ENCODE assay signal across 9 mouse cellular contexts in the genomic region with DNA sequence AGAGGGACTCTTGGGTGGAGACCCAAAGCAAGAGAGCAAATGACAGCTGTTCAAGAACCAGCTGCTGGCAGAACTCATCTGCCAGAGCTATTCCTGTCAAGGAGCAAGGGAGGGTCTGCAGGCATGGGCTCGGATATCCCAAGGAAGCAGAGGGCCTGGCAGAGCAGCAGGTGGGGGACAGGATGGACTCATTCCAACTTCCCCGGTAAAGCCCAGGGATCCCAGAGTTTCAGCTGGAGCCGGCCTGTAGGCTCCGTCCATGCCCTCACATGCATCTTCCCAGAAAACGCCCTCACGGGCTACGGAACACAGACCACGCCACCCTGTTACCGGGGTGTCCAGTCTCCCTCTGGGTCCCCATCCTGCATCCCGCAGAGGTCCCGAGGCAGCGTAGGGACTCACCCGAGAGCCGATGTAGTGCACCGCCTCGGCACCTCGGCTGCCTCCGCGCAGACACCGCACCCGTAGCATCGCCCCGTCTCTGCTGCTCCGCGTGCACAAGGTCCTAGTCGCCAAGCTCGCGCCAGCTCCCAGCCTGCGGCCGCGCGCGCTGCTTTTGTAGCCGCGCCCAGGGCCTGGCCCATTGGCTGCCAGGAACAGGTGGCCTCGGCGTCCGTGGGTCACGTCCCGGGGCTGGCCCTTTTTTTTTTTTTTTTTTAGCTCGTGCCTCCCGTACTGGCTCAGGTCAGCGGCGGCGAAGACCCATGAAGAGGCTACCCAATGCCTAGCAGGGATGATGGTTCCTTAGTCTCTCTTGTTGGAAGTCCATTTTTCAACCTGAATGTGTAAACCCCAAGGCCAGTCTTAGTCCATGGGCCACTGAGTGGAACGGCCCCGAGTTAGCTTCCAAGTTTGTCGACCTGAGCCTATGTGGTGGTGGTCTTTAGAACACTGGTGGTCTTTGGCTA. TPM values are rescaled to one million over a fixed set of nuclear protein-coding genes. Genes with fewer than 3 reads are reported as not detected.
DNase-seq lines count a peak whose midpoint lies in the region; ATAC-seq and TF ChIP-seq lines count a peak whose summit lies in the region.
"Had no signal": no experiment of that assay in that cellular context is flagged by ENCODE, and none has a peak within 500 bp of the region (broad histone marks: within the 10 kb centered on the region; RNA-seq: fewer than 3 reads in every experiment).

A gene (minus strand): TSS at position 558 of the 908 bp plus-strand sequence.

- H3ac ChIP-seq in C2C12 (ENCODE audit: control insufficient read depth, insufficient read length, low read depth) = peak within 1 kb of the TSS; percentile 92

- peak; percentile 21; the same call in 1 of the 2 replicates for TF ChIP-seq POLR2A in liver, adult 2 months (IDR thresholded peaks at IDR 0.05; ENCODE audit: extremely low read depth, insufficient read depth, low read length)

- TF ChIP-seq CTCF in C2C12 (IDR thresholded peaks at IDR 0.05; ENCODE audit: control insufficient read depth, insufficient read depth, insufficient read length) = no peak
- TF ChIP-seq CTCF in liver, adult 2 months (IDR thresholded peaks at IDR 0.05; ENCODE audit: low read depth, low read length) = no peak
- no peak for TF ChIP-seq CTCF in midbrain, postnatal 0 days (IDR thresholded peaks at IDR 0.05)

- peak within 1 kb of the TSS; percentile 29 for H3K4me3 ChIP-seq in C2C12 (ENCODE audit: insufficient read depth, poor library complexity, severe bottlenecking)
- H3K4me3 ChIP-seq in brown adipose tissue, adult 24 weeks (ENCODE audit: insufficient read depth, low read depth, low read length) = peak within 1 kb of the TSS; percentile 60
- peak within 1 kb of the TSS; percentile 69 for H3K4me3 ChIP-seq in forebrain, embryonic 10.5 days
- peak within 1 kb of the TSS; percentile 59 for H3K4me3 ChIP-seq in heart, embryonic 13.5 days
- H3K4me3 ChIP-seq in kidney, embryonic 16.5 days (ENCODE audit: low read length) = peak within 1 kb of the TSS; percentile 59
- peak within 1 kb of the TSS; percentile 72 for H3K4me3 ChIP-seq in liver, adult 2 months (ENCODE audit: insufficient read depth, low read depth, low read length)
- peak within 1 kb of the TSS; percentile 71 for H3K4me3 ChIP-seq in midbrain, postnatal 0 days (ENCODE audit: low read depth, low read length)

- no peaks in the 10 kb centered on the region for H3K79me3 ChIP-seq in C2C12 (ENCODE audit: low read depth)

- WGBS in forebrain, embryonic 10.5 days = 3% methylated on average over 48 of the region's 48 CpGs
- WGBS in heart, embryonic 13.5 days = 3% methylated on average over 48 of the region's 48 CpGs
- 2% methylated on average over 48 of the region's 48 CpGs for WGBS in kidney, embryonic 16.5 days
- WGBS in liver, adult 2 months = 4% methylated on average over 48 of the region's 48 CpGs
- WGBS in midbrain, postnatal 0 days = 2% methylated on average over 45 of the region's 48 CpGs

- H3K4me1 ChIP-seq in brown adipose tissue, adult 24 weeks (ENCODE audit: control insufficient read depth, insufficient read depth, insufficient read length, low read length) = peaks cover 5% of the 10 kb centered on the region; the same call in 1 of the 2 replicates
- peaks cover 11% of the 10 kb centered on the region for H3K4me1 ChIP-seq in forebrain, embryonic 10.5 days
- peaks cover 9% of the 10 kb centered on the region for H3K4me1 ChIP-seq in heart, embryonic 13.5 days
- no peaks in the 10 kb centered on the region for H3K4me1 ChIP-seq in kidney, embryonic 16.5 days (ENCODE audit: insufficient read depth, low read length)
- no peaks in the 10 kb centered on the region for H3K4me1 ChIP-seq in liver, adult 2 months (ENCODE audit: control insufficient read depth, insufficient read depth, low read length)
- H3K4me1 ChIP-seq in midbrain, postnatal 0 days (ENCODE audit: insufficient read depth, low read length) = 0 out of 2 replicates have a peak, but pooled peaks cover 3% of the 10 kb centered on the region

- peak within 1 kb of the TSS; percentile 86 for H3K4me2 ChIP-seq in heart, embryonic 13.5 days
- H3K4me2 ChIP-seq in kidney, embryonic 16.5 days (replicated peaks; ENCODE audit: low read depth, low read length) = peak within 1 kb of the TSS; percentile 86
- H3K4me2 ChIP-seq in midbrain, postnatal 0 days (ENCODE audit: low read depth, low read length, poor library complexity, severe bottlenecking) = peak within 1 kb of the TSS; percentile 76

- no peak for ATAC-seq in heart, embryonic 13.5 days (ENCODE audit: extremely low read depth, insufficient number of reproducible peaks, low FRiP score, low TSS enrichment)
- ATAC-seq in kidney, embryonic 16.5 days (ENCODE audit: low FRiP score, low TSS enrichment) = peak; percentile 95
- ATAC-seq in midbrain, postnatal 0 days (ENCODE audit: low FRiP score) = peak; percentile 99

- no peak within 1 kb of the TSS; the same call in 1 of the 2 replicates for H3K27ac ChIP-seq in brown adipose tissue, adult 24 weeks (replicated peaks; ENCODE audit: low read depth, low read length)
- peak within 1 kb of the TSS; percentile 84 for H3K27ac ChIP-seq in forebrain, embryonic 10.5 days
- H3K27ac ChIP-seq in heart, embryonic 13.5 days (replicated peaks) = no peak within 1 kb of the TSS
- no peak within 1 kb of the TSS for H3K27ac ChIP-seq in kidney, embryonic 16.5 days (ENCODE audit: low read length)
- H3K27ac ChIP-seq in liver, adult 2 months (replicated peaks; ENCODE audit: insufficient read depth, low read depth, low read length) = peak within 1 kb of the TSS; percentile 61
- 0 out of 2 replicates have a peak within 1 kb of the TSS, but pooled peaks have one; percentile 32 for H3K27ac ChIP-seq in midbrain, postnatal 0 days (ENCODE audit: low read depth, low read length)

- peak; percentile 70 for DNase-seq in forebrain, embryonic 10.5 days (ENCODE audit: extremely low spot score, low spot score)
- DNase-seq in liver, adult 2 months (ENCODE audit: extremely low read depth, low read depth, low spot score) = no peak
- DNase-seq in midbrain, postnatal 0 days (ENCODE audit: low spot score) = peak; percentile 90
- peak; percentile 50 to 74 for DNase-seq in spleen, postnatal 10 days (ENCODE audit: low spot score in 2 of 2)

- peak within 1 kb of the TSS; percentile 78 for H3K9ac ChIP-seq in heart, embryonic 13.5 days
- H3K9ac ChIP-seq in kidney, embryonic 16.5 days (replicated peaks; ENCODE audit: low read length) = peak within 1 kb of the TSS; percentile 64
- peak within 1 kb of the TSS; percentile 68 for H3K9ac ChIP-seq in liver, adult 2 months (ENCODE audit: low read depth, low read length)
- H3K9ac ChIP-seq in midbrain, postnatal 0 days (replicated peaks; ENCODE audit: low read length, poor library complexity, severe bottlenecking) = peak within 1 kb of the TSS; percentile 74

- no peaks in the 10 kb centered on the region for H3K27me3 ChIP-seq in C2C12 (ENCODE audit: control insufficient read depth, insufficient read depth, insufficient read length)
- peaks cover 31% of the 10 kb centered on the region for H3K27me3 ChIP-seq in forebrain, embryonic 10.5 days (ENCODE audit: poor library complexity, severe bottlenecking)
- peaks cover 25% of the 10 kb centered on the region for H3K27me3 ChIP-seq in heart, embryonic 13.5 days (replicated peaks)
- H3K27me3 ChIP-seq in kidney, embryonic 16.5 days (ENCODE audit: insufficient read depth, low read length) = peaks cover 10% of the 10 kb centered on the region; the same call in 1 of the 2 replicates
- H3K27me3 ChIP-seq in liver, adult 2 months (ENCODE audit: control insufficient read depth, insufficient read depth, low read length) = peaks cover 2% of the 10 kb centered on the region; the same call in 1 of the 2 replicates
- no peaks in the 10 kb centered on the region for H3K27me3 ChIP-seq in midbrain, postnatal 0 days (ENCODE audit: insufficient read depth, low read length)

- no peaks in the 10 kb centered on the region for H3K36me3 ChIP-seq in C2C12 (ENCODE audit: control insufficient read depth, insufficient read depth)
- H3K36me3 ChIP-seq in forebrain, embryonic 10.5 days (replicated peaks) = no peaks in the 10 kb centered on the region
- H3K36me3 ChIP-seq in heart, embryonic 13.5 days = no peaks in the 10 kb centered on the region
- no peaks in the 10 kb centered on the region for H3K36me3 ChIP-seq in kidney, embryonic 16.5 days (ENCODE audit: insufficient read depth, low read length)
- no peaks in the 10 kb centered on the region for H3K36me3 ChIP-seq in liver, adult 2 months (ENCODE audit: control insufficient read depth, insufficient read depth, low read length)
- no peaks in the 10 kb centered on the region for H3K36me3 ChIP-seq in midbrain, postnatal 0 days (ENCODE audit: insufficient read depth, low read length)
- H3K36me3 ChIP-seq: G1E had no signal

- no peaks in the 10 kb centered on the region for H3K9me3 ChIP-seq in forebrain, embryonic 10.5 days
- H3K9me3 ChIP-seq in heart, embryonic 13.5 days = no peaks in the 10 kb centered on the region
- H3K9me3 ChIP-seq in kidney, embryonic 16.5 days (ENCODE audit: low read length) = no peaks in the 10 kb centered on the region
- H3K9me3 ChIP-seq in midbrain, postnatal 0 days (ENCODE audit: low read length) = no peaks in the 10 kb centered on the region
- H3K9me3 ChIP-seq: G1E had no signal

- H3K79me2 ChIP-seq in C2C12 (ENCODE audit: control insufficient read depth, insufficient read depth) = peaks cover 7% of the 10 kb centered on the region
- no peaks in the 10 kb centered on the region for H3K79me2 ChIP-seq in liver, adult 2 months (ENCODE audit: control insufficient read depth, insufficient read depth, low read length)

TF ChIP-seq in C2C12, 6 proteins besides CTCF, POLR2A, EP300 and RAD21:
- TF ChIP-seq USF1 (IDR thresholded peaks at IDR 0.05; ENCODE audit: low read depth) = no peak
- no peak for TF ChIP-seq FOSL1 (IDR thresholded peaks at IDR 0.05; ENCODE audit: insufficient read depth, low read length, poor library complexity, severe bottlenecking)
- TF ChIP-seq MAX (IDR thresholded peaks at IDR 0.05) = peak; percentile 20
- TF ChIP-seq CEBPB (IDR thresholded peaks at IDR 0.05; ENCODE audit: low read depth) = no peak
- peak; percentile 91 for TF ChIP-seq MYOD1 (IDR thresholded peaks at IDR 0.05; ENCODE audit: control insufficient read depth, insufficient read length, low read depth)

RNA-seq across cellular contexts. Expression of the gene that starts here (rescaled TPM):
- 24.7 TPM for polyA plus RNA-seq in C2C12 (2012; fragmentation: generic; extraction: Trizol)
- polyA plus RNA-seq in brown adipose tissue, adult 24 weeks (2012; ENCODE audit: insufficient read depth, insufficient read length, missing spikeins) = 4.6 and 6.3 TPM in 2 replicates
- polyA plus RNA-seq in forebrain, embryonic 10.5 days (2016; fragmentation: Nextera tagmentation; extraction: Ambion mirVana) = 17.7 and 19.0 TPM in 2 replicates
- polyA plus RNA-seq in heart, embryonic 13.5 days (2015; fragmentation: Nextera tagmentation; extraction: Ambion mirVana) = 19.3 and 21.9 TPM in 2 replicates
- 83.1 and 98.7 TPM in 2 replicates for polyA plus RNA-seq in kidney, embryonic 16.5 days (2015; fragmentation: Nextera tagmentation; extraction: Ambion mirVana)
- 11.9 and 13.6 TPM in 2 replicates for total RNA-seq in liver, adult 2 months (2014; rRNA removed)
- 3.2 and 9.9 TPM in 2 replicates for polyA plus RNA-seq in liver, adult 2 months (2012; rRNA removed)
- total RNA-seq in midbrain, postnatal 0 days (2014; rRNA removed) = 44.9 and 55.5 TPM in 2 replicates
- 68.4 and 72.1 TPM in 2 replicates for polyA plus RNA-seq in midbrain, postnatal 0 days (2015; fragmentation: Nextera tagmentation; extraction: Ambion mirVana)
- total RNA-seq: G1E had no signal
- polyA plus RNA-seq: G1E had no signal

Comparison
In these comparisons a context has a peak if more than half of its experiments do, and no peak if none do; other contexts are left out.
1. H3K27ac ChIP-seq: peak in forebrain, embryonic 10.5 days (single experiment), liver, adult 2 months (single experiment) and midbrain, postnatal 0 days (single experiment); none in brown adipose tissue, adult 24 weeks (single experiment), heart, embryonic 13.5 days (single experiment) and kidney, embryonic 16.5 days (single experiment).
2. Peak in every context shown above with its lines, with median percentiles within 50 percentile points of each other: H3K4me3 ChIP-seq, H3K4me2 ChIP-seq and H3K9ac ChIP-seq.